Mouse (Mus musculus): ENCODE results near the gene Pcbp3.

The Pcbp3 gene

DNA sequence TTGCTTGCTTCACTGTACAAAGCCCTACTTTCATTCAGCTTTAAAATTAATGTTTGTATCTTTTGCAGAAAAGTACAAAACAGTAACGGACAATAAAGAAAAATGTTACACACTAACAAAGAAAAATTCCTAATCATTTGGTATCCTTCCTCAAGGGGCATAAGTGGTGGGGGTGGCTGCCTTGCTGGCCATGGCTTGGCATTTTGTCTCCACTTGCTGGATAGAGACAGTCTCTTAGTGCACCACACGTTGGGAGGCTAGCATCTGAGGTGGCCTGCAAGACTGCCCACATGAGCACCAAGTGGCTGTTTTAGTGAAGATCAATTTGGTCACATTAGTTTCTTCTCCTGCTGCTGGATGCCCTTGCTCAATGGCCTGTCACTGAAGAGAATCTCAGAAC, 129.8 kb downstream of the Pcbp3 start:
- POLR2A ChIA-PET: no interaction called here
- CTCF ChIA-PET: no interaction called here

DNA sequence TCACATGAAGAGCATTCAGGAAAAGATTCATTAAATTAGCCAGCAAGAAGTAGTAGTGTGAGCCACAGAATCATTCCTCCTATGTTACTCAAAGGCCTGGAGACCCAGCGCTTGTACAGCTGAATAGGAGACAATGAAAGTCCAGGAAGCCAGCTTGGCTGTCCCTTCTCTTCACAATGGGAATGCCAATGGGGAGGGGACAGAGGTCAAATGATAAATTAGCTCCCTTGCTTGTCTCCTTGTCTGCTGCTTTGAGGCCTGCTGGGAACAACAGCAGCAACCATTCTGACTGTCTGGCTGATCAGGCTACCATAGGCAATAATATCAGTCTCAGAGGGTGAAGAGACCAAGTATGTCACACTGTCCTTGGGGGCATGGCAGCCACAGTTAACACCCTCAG, 130.5 kb downstream of the Pcbp3 start:
- POLR2A ChIA-PET: interaction anchor here in 3 of 4 experiments (0.8 to 0.9 kb wide), 3 partner anchors 14 to 202 kb away, joined by 3 to 6 read pairs (median 3); no protein-coding TSS in a partner anchor
- CTCF ChIA-PET: interaction anchor here in 1 of 4 experiments (1.2 to 1.4 kb wide), 3 partner anchors 191 to 299 kb away, joined by 3 to 4 read pairs (median 3); no protein-coding TSS in a partner anchor

DNA sequence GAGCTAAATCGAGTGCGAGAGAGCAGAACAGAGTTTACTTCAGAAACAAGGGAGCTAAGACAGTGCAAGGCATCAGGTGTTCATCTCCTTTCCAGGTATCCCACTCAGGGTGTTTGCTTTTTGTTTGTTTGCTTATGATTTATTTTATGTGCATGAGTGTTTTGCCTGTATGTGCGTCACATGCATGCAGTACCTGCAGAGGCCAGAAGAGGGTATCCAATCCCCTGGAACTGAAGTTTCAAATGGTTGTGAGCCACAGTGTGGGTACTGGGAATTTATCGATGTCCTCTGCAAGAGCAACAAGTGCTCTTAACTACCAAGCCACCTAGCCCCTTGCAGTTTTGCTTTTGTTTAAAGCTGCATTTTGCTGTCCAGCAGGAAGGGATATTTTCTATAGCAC, 132.8 kb downstream of the Pcbp3 start:
- POLR2A ChIA-PET: no interaction called here

DNA sequence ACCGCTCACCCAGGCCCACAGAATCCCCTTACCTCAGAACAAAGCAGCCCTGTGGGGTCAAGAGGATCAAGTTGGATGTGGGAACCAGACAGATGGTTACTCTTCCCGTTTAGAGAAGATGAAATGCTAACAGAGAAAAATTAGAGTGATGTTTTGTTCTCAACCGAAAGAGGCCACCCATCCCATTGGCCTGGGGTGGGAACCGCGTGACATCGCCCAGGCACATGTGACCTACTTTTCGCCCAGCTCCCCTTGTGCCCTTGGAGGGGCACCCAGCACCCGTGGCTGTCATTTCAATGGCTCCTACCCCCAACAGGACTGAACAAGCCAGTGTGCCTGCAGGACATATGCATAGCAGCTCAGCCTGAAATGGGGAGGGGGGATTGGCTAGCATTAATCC, 139.0 kb downstream of the Pcbp3 start:
- POLR2A ChIA-PET: no interaction called here

More for the DNA sequence above, 132.8 kb downstream of the Pcbp3 start:
- CTCF ChIA-PET: no interaction called here

DNA sequence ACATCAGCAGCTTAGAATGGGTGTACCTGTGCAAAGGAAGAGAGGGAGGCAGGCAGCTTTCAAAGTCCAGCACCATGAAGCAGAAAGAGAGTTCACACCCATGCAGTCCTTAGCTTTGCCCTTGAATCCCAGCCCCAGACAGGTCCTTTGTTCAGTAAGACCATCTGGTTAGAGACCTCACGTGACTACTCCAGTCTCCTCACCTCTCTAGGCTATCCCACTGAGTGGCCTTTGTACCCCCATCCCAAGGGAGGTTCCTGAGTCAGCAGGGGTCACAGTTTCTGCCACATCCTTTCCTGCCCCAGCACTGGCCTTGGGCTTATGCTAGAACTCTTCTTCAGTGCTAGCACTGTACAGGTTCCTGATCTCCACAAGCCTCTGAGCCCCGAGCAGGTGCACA, 142.4 kb downstream of the Pcbp3 start:
- POLR2A ChIA-PET: interaction anchor here in 1 of 4 experiments (0.7 to 1.3 kb wide), 3 partner anchors 29 to 374 kb away, joined by 3 read pairs; no protein-coding TSS in a partner anchor
- CTCF ChIA-PET: interaction anchor here in 2 of 4 experiments (0.5 to 0.7 kb wide), 6 partner anchors 18 to 1107 kb away, joined by 3 read pairs; no protein-coding TSS in a partner anchor

More for the DNA sequence above, 139.0 kb downstream of the Pcbp3 start:
- CTCF ChIA-PET: no interaction called here

DNA sequence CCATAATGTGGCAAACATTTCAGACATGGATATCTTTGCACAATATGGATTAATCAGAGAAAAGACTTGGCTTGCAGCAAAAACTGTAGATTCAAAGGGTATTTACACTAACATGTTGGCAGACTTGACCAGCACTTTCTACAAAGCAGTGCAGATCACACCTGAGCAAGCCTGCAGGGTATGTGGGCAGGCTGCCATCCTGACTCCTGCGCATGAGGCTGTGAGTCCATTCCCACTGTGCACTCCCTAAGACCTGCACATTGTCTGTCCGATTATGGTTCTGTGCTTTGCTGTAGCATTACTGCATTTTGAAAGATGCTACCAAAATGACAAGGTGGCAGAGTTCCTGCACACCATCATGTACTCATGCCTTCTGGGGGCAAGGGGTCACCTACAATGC, 143.3 kb downstream of the Pcbp3 start:
- POLR2A ChIA-PET: no interaction called here
- CTCF ChIA-PET: no interaction called here

DNA sequence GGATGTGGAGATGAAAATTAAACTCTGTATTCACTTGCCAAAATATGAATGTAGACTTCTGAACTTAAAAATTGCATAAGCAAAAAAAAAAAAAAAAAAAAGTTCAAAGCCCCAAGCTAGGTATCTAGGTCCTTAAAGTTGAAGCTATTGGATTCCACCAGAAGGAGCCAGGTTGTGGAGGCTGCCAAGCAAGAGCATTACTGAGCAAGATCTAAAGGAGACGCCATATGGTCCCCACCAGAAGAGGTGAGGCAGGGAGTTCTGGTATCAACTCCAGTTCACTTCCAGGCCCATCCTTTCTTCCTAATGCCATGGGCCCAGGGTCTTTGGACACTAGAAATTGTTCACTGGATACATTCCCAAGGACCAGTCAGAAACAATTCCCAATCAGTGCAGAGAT, 144.8 kb downstream of the Pcbp3 start:
- ChIA-PET CTCF (interaction anchor here in 2 of 4 experiments (0.6 kb wide), 2 partner anchors 231 to 1621 kb away, joined by 3 to 4 read pairs; no protein-coding TSS in a partner anchor), POLR2A (interaction anchor here in 2 of 4 experiments (0.7 to 0.8 kb wide), 2 partner anchors 215 to 545 kb away, joined by 3 read pairs; partner anchors contain the start of gene Slc19a1 (in 1 of the 2))

DNA sequence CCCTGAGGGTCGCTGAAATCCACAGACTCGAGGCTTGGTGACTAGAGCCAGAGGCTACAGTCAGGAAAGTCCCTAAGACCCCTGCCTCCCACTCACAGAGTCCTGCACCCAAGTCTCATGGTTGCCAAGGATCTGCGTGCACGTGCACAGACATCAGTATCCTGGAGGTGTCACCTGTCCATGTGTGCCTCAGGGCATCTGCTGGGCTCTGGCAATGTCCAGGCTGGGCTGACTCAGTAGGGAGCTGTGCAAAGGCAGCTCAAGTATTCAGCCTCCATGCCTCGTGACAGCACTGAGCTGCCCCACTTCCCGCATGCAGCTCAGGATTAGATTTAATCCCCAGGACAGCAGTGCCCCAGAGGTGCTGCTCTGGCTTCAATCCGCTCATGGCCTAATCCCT, 145.3 kb downstream of the Pcbp3 start:
- ChIA-PET CTCF (interaction anchor here in 1 of 4 experiments (0.6 kb wide), 1 partner anchor 1622 kb away, joined by 4 read pairs; no protein-coding TSS in a partner anchor), POLR2A (interaction anchor here in 2 of 4 experiments (0.7 to 0.8 kb wide), 3 partner anchors 18 to 546 kb away, joined by 3 read pairs; partner anchors contain the start of gene Slc19a1 (in 1 of the 2))

DNA sequence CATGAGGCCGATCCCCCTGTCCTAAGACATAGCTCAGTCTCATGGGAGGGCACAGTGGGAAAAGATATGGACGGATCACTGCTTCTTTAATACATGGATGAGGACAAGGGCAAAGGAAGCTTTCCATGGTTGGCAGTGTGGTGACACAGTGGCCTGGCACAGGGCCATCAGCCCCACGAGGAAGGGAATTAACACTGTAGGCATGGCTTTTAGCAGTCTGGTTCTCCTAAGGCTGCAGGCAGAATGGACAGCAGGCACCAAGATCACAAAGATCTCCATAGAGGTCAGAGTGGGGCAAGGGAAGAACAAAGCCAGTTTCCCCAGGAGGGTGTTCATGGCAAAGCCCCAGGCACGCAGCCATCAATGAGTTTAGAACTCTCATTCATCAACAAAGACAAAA, 146.2 kb downstream of the Pcbp3 start:
- ChIA-PET CTCF (no interaction called here), POLR2A (interaction anchor here in 2 of 4 experiments (0.6 to 0.8 kb wide), 2 partner anchors 17 to 361 kb away, joined by 3 to 8 read pairs; no protein-coding TSS in a partner anchor)

DNA sequence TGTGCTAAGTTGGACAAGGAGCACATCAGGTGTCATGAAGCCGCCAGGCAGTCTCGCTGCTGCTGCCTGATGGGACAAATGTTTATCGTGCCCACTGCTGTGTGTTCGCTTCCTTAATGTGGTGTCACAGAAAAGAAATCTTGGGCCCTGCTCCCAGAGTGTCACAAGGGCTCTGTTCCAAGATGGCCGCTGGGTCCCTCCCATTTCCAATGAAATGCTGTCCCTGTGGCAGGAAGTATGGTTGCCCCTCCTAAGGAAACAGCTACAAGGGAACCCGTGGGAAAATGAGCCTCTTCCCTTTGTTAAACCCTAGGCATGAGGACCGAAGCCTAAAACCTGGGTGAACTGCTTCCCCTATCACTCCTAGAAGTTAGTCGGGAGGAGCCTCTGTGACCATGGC, 146.9 kb downstream of the Pcbp3 start:
- CTCF ChIA-PET: no interaction called here

DNA sequence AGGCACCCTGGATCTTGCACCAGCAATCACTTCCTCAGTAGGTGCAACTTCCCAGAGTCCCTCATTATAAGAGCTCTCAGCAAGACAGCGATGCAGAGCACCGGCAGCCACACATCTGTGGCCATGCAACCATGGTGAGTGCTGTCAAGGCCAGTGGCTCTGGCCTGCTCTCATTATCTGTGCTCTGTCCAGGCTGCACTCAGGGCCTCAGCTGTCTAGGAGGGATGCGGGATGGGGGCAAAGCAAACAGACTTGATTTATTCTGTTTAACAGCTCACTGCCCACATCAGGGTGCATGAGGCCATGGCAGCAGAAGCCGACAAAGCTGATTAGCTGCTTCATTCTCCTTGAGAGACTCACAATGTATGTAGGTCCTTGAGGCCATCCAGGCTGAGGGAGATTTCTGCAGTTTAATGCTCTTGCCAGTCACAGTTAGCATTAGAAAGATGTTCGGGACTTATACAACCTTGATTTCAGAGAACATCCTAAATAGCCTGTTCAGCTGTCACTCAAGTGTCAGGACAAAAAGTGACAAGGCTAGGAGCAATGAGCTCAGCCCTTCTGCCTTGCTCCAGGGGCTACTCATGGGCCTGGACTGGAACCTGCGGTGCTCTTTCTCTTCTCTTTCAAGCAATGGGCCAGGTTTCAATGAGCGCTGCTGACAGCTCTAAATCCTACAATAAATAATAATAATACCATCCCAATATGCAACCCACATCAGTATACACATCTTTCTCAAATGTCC, 151.6 kb downstream of the Pcbp3 start:
- CTCF ChIA-PET: no interaction called here
- POLR2A ChIA-PET: interaction anchor here in 1 of 4 experiments (0.5 to 1.1 kb wide), 2 partner anchors 40 to 775 kb away, joined by 3 read pairs; no protein-coding TSS in a partner anchor

More for the DNA sequence above, 146.9 kb downstream of the Pcbp3 start:
- POLR2A ChIA-PET: interaction anchor here in 1 of 4 experiments (0.6 kb wide), 1 partner anchor 361 kb away, joined by 8 read pairs; no protein-coding TSS in a partner anchor

DNA sequence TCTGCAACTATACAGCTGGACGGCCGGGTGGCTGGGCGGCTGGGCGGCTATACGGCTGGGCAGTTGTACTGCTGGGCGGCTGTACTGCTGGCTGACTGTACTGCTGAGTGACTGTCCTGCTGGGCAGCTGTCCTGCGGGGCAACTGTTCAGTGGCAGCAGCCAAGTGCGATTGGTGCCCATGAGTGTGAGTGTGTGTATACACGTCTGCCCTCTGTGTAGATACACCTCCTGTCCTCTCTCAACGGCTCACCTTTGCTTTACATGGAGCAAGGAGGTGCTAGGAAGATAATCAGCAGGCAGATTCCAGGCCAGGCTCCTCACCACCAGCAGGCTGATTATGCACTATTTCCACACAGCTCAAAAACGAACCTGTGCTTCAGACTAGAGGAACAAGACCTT, 152.2 kb downstream of the Pcbp3 start:
- CTCF ChIA-PET: no interaction called here
- POLR2A ChIA-PET: interaction anchor here in 1 of 4 experiments (0.5 kb wide), 1 partner anchor 774 kb away, joined by 3 read pairs; no protein-coding TSS in a partner anchor

DNA sequence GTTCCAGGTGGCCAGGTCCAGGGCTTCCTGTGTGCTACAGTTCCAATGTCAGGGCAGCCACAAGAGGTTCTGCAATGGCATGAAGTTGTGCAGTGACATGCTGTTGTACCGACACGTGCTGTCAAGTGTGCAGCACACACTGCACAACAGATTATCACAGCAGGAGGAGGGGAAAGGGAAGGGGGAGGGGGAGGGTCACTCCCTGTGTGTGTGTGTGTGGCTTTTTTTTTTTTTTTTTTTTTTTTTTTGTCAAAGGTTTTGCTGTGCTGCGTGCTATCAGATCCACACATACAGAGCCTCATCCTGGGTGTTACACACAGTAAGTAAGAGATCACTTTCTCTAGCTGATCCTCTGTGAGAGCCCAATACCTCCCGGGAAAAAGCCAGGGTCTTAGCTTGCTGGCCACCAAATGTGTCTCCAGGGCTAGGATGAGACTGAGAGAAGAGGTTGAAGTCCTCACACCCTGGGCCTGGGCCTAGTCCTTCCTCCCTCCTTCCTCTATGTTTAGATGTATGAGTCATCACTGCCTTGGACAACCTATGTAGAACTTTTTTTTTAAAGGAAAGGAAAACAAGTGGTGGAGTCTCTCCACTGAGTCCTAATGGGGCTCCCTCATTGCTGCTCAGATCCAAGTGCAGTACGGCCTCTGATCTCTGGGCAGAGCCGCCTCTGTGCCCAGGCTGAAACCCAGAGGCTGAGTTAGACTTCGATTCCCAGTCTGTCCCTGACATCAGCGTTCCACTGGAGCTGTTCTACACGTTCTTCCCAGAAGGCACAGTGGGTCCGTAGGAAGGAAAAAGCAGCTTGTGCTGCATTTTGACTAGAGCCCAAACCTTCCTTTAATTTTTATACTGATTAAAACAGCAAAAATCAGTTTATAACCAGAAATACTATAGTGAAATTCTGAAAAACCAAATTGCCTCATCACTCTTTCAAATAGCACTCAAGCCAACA, 153.0 kb downstream of the Pcbp3 start:
- POLR2A ChIA-PET: no interaction called here
- CTCF ChIA-PET: no interaction called here

DNA sequence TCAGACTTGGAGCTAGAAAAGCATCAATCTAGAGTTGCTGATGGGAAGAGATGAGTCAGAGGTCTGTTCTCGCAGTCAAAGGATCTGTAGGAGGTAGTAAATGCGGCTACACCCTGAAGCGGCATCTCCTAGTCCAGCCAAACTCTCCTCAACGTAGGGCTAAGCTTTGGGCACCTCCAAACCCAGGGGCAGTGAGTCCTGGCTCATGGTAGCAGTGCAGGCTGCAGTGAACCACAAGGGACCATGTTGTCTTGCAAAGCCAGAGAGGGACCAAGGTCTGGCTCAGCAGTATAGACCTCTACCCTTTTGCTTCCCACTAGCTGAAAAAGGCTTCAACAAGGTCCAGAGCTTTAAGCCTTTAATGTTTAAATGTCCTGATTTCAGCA, 159.2 kb downstream of the Pcbp3 start:
- ChIA-PET CTCF (interaction anchor here in 2 of 4 experiments (1.0 to 1.3 kb wide), 2 partner anchors 11 to 12 kb away, joined by 3 to 4 read pairs; no protein-coding TSS in a partner anchor), POLR2A (no interaction called here)

DNA sequence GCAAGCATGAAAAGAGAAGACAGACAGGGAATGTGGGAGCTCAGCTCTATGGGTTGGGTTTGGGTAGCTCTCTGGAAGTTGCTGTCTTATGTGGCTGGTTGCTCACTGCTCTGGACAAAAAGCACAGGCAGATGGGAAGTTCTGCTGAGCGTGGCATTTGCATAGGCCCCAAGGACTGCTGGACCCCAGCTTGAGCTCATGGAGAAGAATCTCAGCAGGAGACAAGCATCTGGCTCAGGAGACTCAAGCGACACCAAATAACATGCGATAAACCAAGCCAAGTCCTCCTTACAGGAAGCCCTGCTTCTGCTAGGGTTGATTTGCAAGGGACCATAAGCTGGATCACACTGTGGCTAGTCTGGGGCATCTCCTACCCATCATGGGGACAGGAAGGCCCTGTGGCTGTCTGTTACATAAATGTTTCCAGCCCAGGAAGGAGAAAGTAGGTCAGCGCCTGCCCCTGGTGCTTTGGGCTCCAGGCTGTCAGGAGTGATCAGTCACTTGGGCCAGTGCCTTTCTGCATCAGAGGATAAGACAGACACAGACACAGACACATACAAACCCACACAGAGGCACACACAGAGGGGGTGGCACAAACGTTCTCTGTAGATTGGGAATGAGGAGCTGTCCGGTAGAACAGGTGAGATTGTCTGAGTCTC, 159.7 kb downstream of the Pcbp3 start:
- CTCF ChIA-PET: interaction anchor here in 3 of 4 experiments (0.9 to 2.2 kb wide), 4 partner anchors 8 to 12 kb away, joined by 3 to 11 read pairs (median 4); no protein-coding TSS in a partner anchor

DNA sequence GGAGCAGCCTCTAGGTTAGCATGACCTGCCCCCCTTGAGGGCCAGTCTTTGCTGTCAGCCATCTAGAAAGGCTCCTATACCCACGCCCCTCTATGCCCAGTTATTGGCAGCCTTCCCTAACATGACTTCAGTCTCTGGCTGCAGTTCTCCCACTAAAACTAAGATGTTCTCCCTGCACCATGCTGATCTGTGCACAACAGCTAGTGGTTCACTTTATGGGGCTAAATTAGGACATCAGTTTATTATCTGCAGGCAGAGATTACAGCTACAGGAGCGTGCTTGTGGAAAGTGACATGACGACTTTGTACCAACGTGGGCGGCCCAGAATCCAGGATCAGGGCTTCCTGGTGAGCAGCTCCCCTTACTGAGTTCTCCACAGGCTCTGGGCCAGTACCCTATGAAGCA, 160.4 kb downstream of the Pcbp3 start:
- CTCF ChIA-PET: interaction anchor here in 2 of 4 experiments (0.9 to 2.2 kb wide), 2 partner anchors 8 to 10 kb away, joined by 3 to 11 read pairs; no protein-coding TSS in a partner anchor
- POLR2A ChIA-PET: no interaction called here

More for the DNA sequence above, 159.7 kb downstream of the Pcbp3 start:
- POLR2A ChIA-PET: no interaction called here

DNA sequence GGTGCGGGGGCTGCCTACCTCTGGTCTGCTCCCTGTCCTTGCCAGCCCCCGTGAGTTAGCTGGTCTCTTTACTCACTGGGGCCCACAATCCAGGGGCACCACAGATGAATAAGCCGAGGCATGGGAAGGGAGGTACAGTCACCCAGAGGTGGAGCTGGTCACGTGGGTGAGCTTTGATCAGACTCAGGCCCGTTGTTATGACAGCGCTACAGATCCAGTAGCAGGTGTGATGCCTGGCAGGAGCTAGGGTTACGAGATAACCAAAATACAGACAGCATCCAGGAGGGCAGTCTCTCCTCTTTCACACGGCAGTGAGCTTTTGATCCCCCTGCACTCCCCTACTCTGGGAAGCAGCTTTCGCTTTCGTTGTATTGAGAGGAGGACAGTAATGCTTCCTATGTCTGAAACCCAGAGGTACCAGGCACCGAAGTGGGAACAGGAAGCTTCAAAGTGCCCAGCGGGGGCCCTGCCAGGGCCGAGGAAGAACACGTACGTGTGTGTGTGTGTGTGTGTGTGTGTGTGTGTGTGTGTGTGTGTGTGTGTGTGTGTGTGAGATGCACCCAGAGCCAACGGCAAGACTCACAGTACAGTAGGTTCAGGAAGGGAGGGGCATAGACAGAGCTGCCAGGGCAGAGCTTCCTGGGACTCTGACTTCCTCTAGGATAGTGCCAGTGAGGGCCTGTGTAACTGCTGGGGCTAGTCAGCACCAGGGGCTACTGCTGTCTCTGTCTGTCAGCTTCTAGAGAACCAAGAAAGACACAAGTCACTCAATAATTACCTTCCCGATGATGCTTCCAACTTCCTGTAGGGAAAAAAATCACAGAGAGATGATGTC, 162.7 kb downstream of the Pcbp3 start:
- CTCF ChIA-PET: interaction anchor here in 2 of 4 experiments (0.6 kb wide), 2 partner anchors 303 to 926 kb away, joined by 3 to 6 read pairs; no protein-coding TSS in a partner anchor
- POLR2A ChIA-PET: interaction anchor here in 3 of 4 experiments (0.6 to 1.7 kb wide), 5 partner anchors 8 to 788 kb away, joined by 3 to 6 read pairs (median 3); no protein-coding TSS in a partner anchor

Data from embryonic stem cell, embryonic (primary cell).